12 mouse cellular contexts compared by ENCODE assay signal in the genomic region with DNA sequence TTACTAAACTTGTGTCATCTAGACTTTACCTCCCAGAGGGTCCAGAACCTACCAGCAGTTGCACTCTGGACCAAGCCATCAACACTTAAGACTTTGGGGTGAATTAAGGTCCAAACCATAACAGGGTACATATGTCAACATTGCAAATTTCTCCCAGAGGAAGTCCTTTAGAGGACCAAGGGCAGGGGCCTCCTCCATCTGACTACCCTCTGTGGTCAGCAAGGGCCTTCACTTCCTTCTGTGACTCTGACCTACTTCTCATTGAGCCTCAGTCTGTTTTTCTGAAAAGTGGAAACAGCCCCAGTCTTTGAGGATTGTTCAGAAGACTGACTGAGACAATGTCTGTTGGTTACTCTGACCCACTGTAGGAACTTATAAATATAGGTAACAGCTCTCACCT.
"Had no signal": no experiment of that assay in that cellular context is flagged by ENCODE, and none has a peak within 500 bp of the region (broad histone marks: within the 10 kb centered on the region; RNA-seq: fewer than 3 reads in every experiment).

No protein-coding gene starts in this region.

- H3K4me1 ChIP-seq: limb, embryonic 13.5 days; midbrain, embryonic 13.5 days; neural tube, embryonic 13.5 days had no signal

- H3K27ac ChIP-seq: intestine, embryonic 15.5 days; layer of hippocampus, adult 2 months; limb, embryonic 13.5 days; lung, embryonic 15.5 days; midbrain, embryonic 13.5 days; neural tube, embryonic 13.5 days had no signal

- ATAC-seq: intestine, embryonic 15.5 days; midbrain, embryonic 13.5 days had no signal

- H3K4me3 ChIP-seq: intestine, embryonic 15.5 days; layer of hippocampus, adult 2 months; limb, embryonic 13.5 days; lung, embryonic 15.5 days; midbrain, embryonic 13.5 days; neural tube, embryonic 13.5 days had no signal

- H3K36me3 ChIP-seq: intestine, embryonic 15.5 days; lung, embryonic 15.5 days had no signal

- DNase-seq: kidney, adult 18-20 months; kidney, postnatal 10 days; kidney, postnatal 4 days; left cerebral cortex, postnatal 4 days; right cerebral cortex, postnatal 14 days; thymus, postnatal 4 days had no signal
